Mouse (Mus musculus) megakaryocyte, embryonic 14.5 days (primary cell): ENCODE data around the gene Pfkfb3.

Source experiments
- FLI1 ChIP-seq: IDR thresholded peaks from 2 replicates; pipeline ENCODE4 v1.6.1; 2012; ENCODE audit warnings: low read length, inconsistent platforms, mixed read lengths
- GATA1 ChIP-seq: IDR thresholded peaks from 3 replicates; pipeline ENCODE4 v1.6.1; 2012; ENCODE audit warnings: mixed read lengths, low read length, inconsistent platforms, borderline replicate concordance

GRCm38 (mm10) chr2:11573684-11574083 lies 19.8 kb upstream of the Pfkfb3 start:
- no peak for TF ChIP-seq FLI1
- TF ChIP-seq GATA1: no peak
